Mouse (Mus musculus): Measurements from ENCODE around the gene Vac14.

DNA sequence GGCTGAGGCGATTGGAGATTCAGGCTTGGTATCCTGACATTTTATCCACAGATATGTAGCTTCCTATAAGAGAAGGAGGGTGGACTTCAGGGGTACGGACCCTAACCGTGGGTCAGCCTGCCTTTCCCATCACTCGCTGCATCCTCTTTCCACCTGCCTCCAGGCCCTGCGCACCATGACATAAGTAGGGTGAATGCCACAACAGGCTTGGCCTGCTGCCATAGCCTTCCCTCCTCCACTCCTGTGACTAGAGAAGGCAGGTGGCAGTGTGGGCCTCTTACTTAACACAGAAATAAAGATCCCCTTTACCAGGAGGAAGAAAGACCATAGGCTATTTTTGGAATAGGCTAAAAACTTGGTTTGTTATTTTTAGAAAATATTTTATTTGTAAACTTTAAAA, 23.9 kb downstream of the Vac14 start:
- no peak for TF ChIP-seq GATA1 (IDR thresholded peaks at IDR 0.05; ENCODE audit: low read length)
- TF ChIP-seq TAL1 (IDR thresholded peaks at IDR 0.05; ENCODE audit: low read length) = no peak
